Mouse (Mus musculus): ENCODE results near the gene Klf12. TPM values are rescaled to one million over a fixed set of nuclear protein-coding genes. Genes with fewer than 3 reads are reported as not detected.

Klf12 gene
- polyA plus RNA-seq, 1 experiment from 2014 or later: 29.6 TPM

- Histone ChIP-seq H3K27ac (ENCODE audit: low read depth, low read length) (no peak overlapping the region), H3K4me3 (ENCODE audit: low read depth, low read length) (no peak overlapping the region), H3K9ac (ENCODE audit: low read depth, low read length) (no peak overlapping the region), H3K27me3 (ENCODE audit: control insufficient read depth, insufficient read depth, low read length) (no peaks in the 10 kb centered on the region), H3K4me2 (replicated peaks; ENCODE audit: low read depth, low read length) (no peak overlapping the region), H3K36me3 (ENCODE audit: control insufficient read depth, insufficient read depth, low read length) (no peaks in the 10 kb centered on the region), H3K9me3 (ENCODE audit: control insufficient read depth, low read length) (no peaks in the 10 kb centered on the region), H3K4me1 (replicated peaks; ENCODE audit: control insufficient read depth, insufficient read depth, low read length) (no peaks in the 10 kb centered on the region)
- ATAC-seq (ENCODE audit: low FRiP score) (peak; percentile 44; the same call in 1 of the 2 replicates), DNase-seq (ENCODE audit: low spot score) (no peak)
- 81% methylated on average over 12 of the region's 12 CpGs for WGBS
Observed at GRCm38 (mm10) chr14:100104818-100105217, 179.7 kb downstream of the Klf12 start.

- Histone ChIP-seq H3K27ac (ENCODE audit: low read depth, low read length) (no peak overlapping the region), H3K9me3 (ENCODE audit: control insufficient read depth, low read length) (no peaks in the 10 kb centered on the region), H3K4me3 (ENCODE audit: low read depth, low read length) (no peak overlapping the region), H3K9ac (ENCODE audit: low read depth, low read length) (no peak overlapping the region), H3K27me3 (ENCODE audit: control insufficient read depth, insufficient read depth, low read length) (no peaks in the 10 kb centered on the region), H3K4me2 (replicated peaks; ENCODE audit: low read depth, low read length) (no peak overlapping the region), H3K4me1 (replicated peaks; ENCODE audit: control insufficient read depth, insufficient read depth, low read length) (no peaks in the 10 kb centered on the region), H3K36me3 (ENCODE audit: control insufficient read depth, insufficient read depth, low read length) (no peaks in the 10 kb centered on the region)
- ATAC-seq (ENCODE audit: low FRiP score): peak; percentile 83
- WGBS: 57% methylated on average over 6 of the region's 6 CpGs
- no peak for DNase-seq (ENCODE audit: low spot score)
Observed at GRCm38 (mm10) chr14:100103818-100104217, 180.7 kb downstream of the Klf12 start.

- no peak for DNase-seq (ENCODE audit: low spot score)
- 73% methylated on average over 10 of the region's 10 CpGs for WGBS
- no peaks in the 10 kb centered on the region for H3K27me3 ChIP-seq (ENCODE audit: control insufficient read depth, insufficient read depth, low read length)
- H3K36me3 ChIP-seq (ENCODE audit: control insufficient read depth, insufficient read depth, low read length): no peaks in the 10 kb centered on the region
- no peak overlapping the region for H3K4me2 ChIP-seq (replicated peaks; ENCODE audit: low read depth, low read length)
- no peak overlapping the region for H3K27ac ChIP-seq (ENCODE audit: low read depth, low read length)
- H3K9me3 ChIP-seq (ENCODE audit: control insufficient read depth, low read length): no peaks in the 10 kb centered on the region
- no peak overlapping the region for H3K9ac ChIP-seq (ENCODE audit: low read depth, low read length)
- no peak overlapping the region for H3K4me3 ChIP-seq (ENCODE audit: low read depth, low read length)
- ATAC-seq (ENCODE audit: low FRiP score): no peak
- H3K4me1 ChIP-seq (replicated peaks; ENCODE audit: control insufficient read depth, insufficient read depth, low read length): no peaks in the 10 kb centered on the region
Observed at GRCm38 (mm10) chr14:100097208-100098189, 187.0 kb downstream of the Klf12 start.

- ATAC-seq (ENCODE audit: low FRiP score): no peak
- no peak overlapping the region for H3K9ac ChIP-seq (ENCODE audit: low read depth, low read length)
- no peak for DNase-seq (ENCODE audit: low spot score)
- no peaks in the 10 kb centered on the region for H3K27me3 ChIP-seq (ENCODE audit: control insufficient read depth, insufficient read depth, low read length)
- 78% methylated on average over 3 of the region's 3 CpGs for WGBS
- H3K27ac ChIP-seq (ENCODE audit: low read depth, low read length): no peak overlapping the region
- H3K36me3 ChIP-seq (ENCODE audit: control insufficient read depth, insufficient read depth, low read length): no peaks in the 10 kb centered on the region
- H3K4me1 ChIP-seq (replicated peaks; ENCODE audit: control insufficient read depth, insufficient read depth, low read length): no peaks in the 10 kb centered on the region
- no peaks in the 10 kb centered on the region for H3K9me3 ChIP-seq (ENCODE audit: control insufficient read depth, low read length)
- H3K4me2 ChIP-seq (replicated peaks; ENCODE audit: low read depth, low read length): no peak overlapping the region
- H3K4me3 ChIP-seq (ENCODE audit: low read depth, low read length): no peak overlapping the region
Observed at GRCm38 (mm10) chr14:100095730-100096129, 188.7 kb downstream of the Klf12 start.

DNA sequence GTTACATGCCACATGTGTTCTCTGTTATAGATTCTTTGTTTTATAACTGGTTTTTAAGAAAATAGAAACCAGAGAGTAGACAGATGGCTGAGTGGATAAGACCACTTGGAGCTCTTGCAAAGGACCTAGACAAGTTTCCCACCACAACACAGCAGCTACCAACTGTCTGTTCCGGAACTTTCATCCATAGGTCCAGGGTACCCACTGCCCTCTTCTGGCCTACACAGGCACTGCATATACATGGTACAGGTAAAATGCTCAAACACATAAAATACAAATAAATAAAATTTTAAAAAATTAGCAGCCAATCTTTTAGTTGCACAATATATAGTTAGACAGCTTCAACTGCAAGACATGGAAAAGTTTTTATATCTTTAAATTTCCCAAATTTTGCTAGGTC, 194.0 kb downstream of the Klf12 start:
- no peak for ATAC-seq (ENCODE audit: low FRiP score)
- no peaks in the 10 kb centered on the region for H3K27me3 ChIP-seq (ENCODE audit: control insufficient read depth, insufficient read depth, low read length)
- no peak overlapping the region for H3K27ac ChIP-seq (ENCODE audit: low read depth, low read length)
- no peak overlapping the region for H3K9ac ChIP-seq (ENCODE audit: low read depth, low read length)
- 88% methylated on average over 1 of the region's 1 CpGs for WGBS
- H3K4me2 ChIP-seq (replicated peaks; ENCODE audit: low read depth, low read length): no peak overlapping the region
- DNase-seq (ENCODE audit: low spot score): no peak
- no peaks in the 10 kb centered on the region for H3K4me1 ChIP-seq (replicated peaks; ENCODE audit: control insufficient read depth, insufficient read depth, low read length)
- H3K4me3 ChIP-seq (ENCODE audit: low read depth, low read length): no peak overlapping the region
- H3K36me3 ChIP-seq (ENCODE audit: control insufficient read depth, insufficient read depth, low read length): no peaks in the 10 kb centered on the region
- H3K9me3 ChIP-seq (ENCODE audit: control insufficient read depth, low read length): no peaks in the 10 kb centered on the region

GRCm38 (mm10) chr14:100079620-100080019, 204.9 kb downstream of the Klf12 start:
- no peak overlapping the region for H3K4me2 ChIP-seq (replicated peaks; ENCODE audit: low read depth, low read length)
- ATAC-seq (ENCODE audit: low FRiP score): no peak
- DNase-seq (ENCODE audit: low spot score): no peak

GRCm38 (mm10) chr14:100072431-100073195, 211.9 kb downstream of the Klf12 start:
- DNase-seq (ENCODE audit: low spot score): no peak
- no peak overlapping the region for H3K9ac ChIP-seq (ENCODE audit: low read depth, low read length)

More at GRCm38 (mm10) chr14:100079620-100080019, 204.9 kb downstream of the Klf12 start:
- Histone ChIP-seq H3K9ac (ENCODE audit: low read depth, low read length) (no peak overlapping the region), H3K27ac (ENCODE audit: low read depth, low read length) (no peak overlapping the region), H3K9me3 (ENCODE audit: control insufficient read depth, low read length) (no peaks in the 10 kb centered on the region), H3K27me3 (ENCODE audit: control insufficient read depth, insufficient read depth, low read length) (no peaks in the 10 kb centered on the region), H3K4me3 (ENCODE audit: low read depth, low read length) (no peak overlapping the region), H3K4me1 (replicated peaks; ENCODE audit: control insufficient read depth, insufficient read depth, low read length) (no peaks in the 10 kb centered on the region), H3K36me3 (ENCODE audit: control insufficient read depth, insufficient read depth, low read length) (no peaks in the 10 kb centered on the region)
- WGBS: 82% methylated on average over 4 of the region's 4 CpGs

DNA sequence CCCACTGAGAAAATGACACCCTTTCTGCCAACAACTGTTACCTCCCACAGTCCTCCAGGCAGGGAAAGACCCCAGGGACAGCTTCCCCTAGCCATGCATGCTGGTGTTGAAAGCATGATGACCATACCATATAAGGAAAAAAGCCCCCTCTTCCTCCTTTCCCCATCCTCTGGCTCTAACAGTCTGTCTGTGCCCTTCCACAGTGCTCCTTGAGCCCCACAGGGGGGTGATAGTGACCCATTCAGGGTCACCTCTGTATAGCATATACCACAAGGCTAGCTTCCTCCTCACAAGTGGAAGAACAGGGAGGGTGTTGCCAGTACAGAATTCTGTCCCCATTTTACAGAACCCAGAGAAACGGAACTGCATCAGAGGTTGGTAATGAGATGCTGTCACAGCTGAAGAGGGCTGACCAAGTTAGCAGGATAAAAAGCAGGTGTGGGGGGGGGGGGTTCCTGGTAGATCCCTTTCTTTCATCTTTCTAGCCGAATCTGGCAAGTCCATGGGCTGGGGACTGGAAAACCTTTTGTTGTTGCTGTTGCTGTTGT, 214.9 kb downstream of the Klf12 start:
- ATAC-seq (ENCODE audit: low FRiP score) (0 out of 2 replicates have a peak, but pooled peaks have one; percentile 43), DNase-seq (ENCODE audit: low spot score) (no peak)
- Histone ChIP-seq H3K27ac (ENCODE audit: low read depth, low read length) (no peak overlapping the region), H3K36me3 (ENCODE audit: control insufficient read depth, insufficient read depth, low read length) (no peaks in the 10 kb centered on the region), H3K4me1 (replicated peaks; ENCODE audit: control insufficient read depth, insufficient read depth, low read length) (no peaks in the 10 kb centered on the region), H3K9me3 (ENCODE audit: control insufficient read depth, low read length) (no peaks in the 10 kb centered on the region), H3K4me2 (replicated peaks; ENCODE audit: low read depth, low read length) (no peak overlapping the region), H3K27me3 (ENCODE audit: control insufficient read depth, insufficient read depth, low read length) (no peaks in the 10 kb centered on the region), H3K4me3 (ENCODE audit: low read depth, low read length) (no peak overlapping the region), H3K9ac (ENCODE audit: low read depth, low read length) (no peak overlapping the region)
- WGBS: 43% methylated on average over 2 of the region's 2 CpGs

More at GRCm38 (mm10) chr14:100072431-100073195, 211.9 kb downstream of the Klf12 start:
- H3K36me3 ChIP-seq (ENCODE audit: control insufficient read depth, insufficient read depth, low read length): no peaks in the 10 kb centered on the region
- no peaks in the 10 kb centered on the region for H3K9me3 ChIP-seq (ENCODE audit: control insufficient read depth, low read length)
- H3K27ac ChIP-seq (ENCODE audit: low read depth, low read length): no peak overlapping the region
- no peaks in the 10 kb centered on the region for H3K4me1 ChIP-seq (replicated peaks; ENCODE audit: control insufficient read depth, insufficient read depth, low read length)
- H3K4me3 ChIP-seq (ENCODE audit: low read depth, low read length): no peak overlapping the region
- no peaks in the 10 kb centered on the region for H3K27me3 ChIP-seq (ENCODE audit: control insufficient read depth, insufficient read depth, low read length)
- ATAC-seq (ENCODE audit: low FRiP score): no peak
- H3K4me2 ChIP-seq (replicated peaks; ENCODE audit: low read depth, low read length): no peak overlapping the region
- WGBS: 77% methylated on average over 12 of the region's 12 CpGs
